Mouse (Mus musculus): Measurements from ENCODE around the gene Rab3c. TPM values are rescaled to one million over a fixed set of nuclear protein-coding genes. Genes with fewer than 3 reads are reported as not detected.

Rab3c gene
- total and polyA plus RNA-seq, 3 experiments, result 0.16 to 0.20 TPM; not detected in 1

GRCm38 (mm10) chr13:110122825-110123224, 158.0 kb downstream of the Rab3c start:
- no peak overlapping the region for H3K27ac ChIP-seq
- H3K9ac ChIP-seq (ENCODE audit: low read depth, low read length), result no peak overlapping the region
- no peaks in the 10 kb centered on the region for H3K36me3 ChIP-seq (ENCODE audit: control insufficient read depth, insufficient read depth, low read length)
- no peak overlapping the region for H3K4me3 ChIP-seq
- no peak for DNase-seq
- H3K79me2 ChIP-seq (replicated peaks; ENCODE audit: control insufficient read depth, insufficient read depth, low read length), result no peaks in the 10 kb centered on the region
- H3K4me1 ChIP-seq (ENCODE audit: control insufficient read depth, insufficient read depth, low read length), result no peaks in the 10 kb centered on the region
- no peak for TF ChIP-seq EP300 (IDR thresholded peaks at IDR 0.05; ENCODE audit: insufficient read depth, low read depth, low read length)
- no peak for TF ChIP-seq POLR2A (IDR thresholded peaks at IDR 0.05; ENCODE audit: insufficient read depth, low read depth, low read length)
- no peak for TF ChIP-seq CTCF (IDR thresholded peaks at IDR 0.05)
- H3K27me3 ChIP-seq (ENCODE audit: control insufficient read depth, insufficient read depth, low read length), result no peaks in the 10 kb centered on the region
- WGBS, result 68% methylated on average over 4 of the region's 4 CpGs
- intact Hi-C loops (cut with DNase I), result no loop called here

- no peaks in the 10 kb centered on the region for H3K27me3 ChIP-seq (ENCODE audit: control insufficient read depth, insufficient read depth, low read length)
- no peak overlapping the region for H3K27ac ChIP-seq
- H3K4me1 ChIP-seq (ENCODE audit: control insufficient read depth, insufficient read depth, low read length), result no peaks in the 10 kb centered on the region
- H3K79me2 ChIP-seq (replicated peaks; ENCODE audit: control insufficient read depth, insufficient read depth, low read length), result no peaks in the 10 kb centered on the region
- intact Hi-C loops (cut with DNase I), result no loop called here
- WGBS, result 79% methylated on average over 5 of the region's 5 CpGs
- TF ChIP-seq EP300 (IDR thresholded peaks at IDR 0.05; ENCODE audit: insufficient read depth, low read depth, low read length), result no peak
- TF ChIP-seq CTCF (IDR thresholded peaks at IDR 0.05), result no peak
- no peak for TF ChIP-seq POLR2A (IDR thresholded peaks at IDR 0.05; ENCODE audit: insufficient read depth, low read depth, low read length)
- H3K36me3 ChIP-seq (ENCODE audit: control insufficient read depth, insufficient read depth, low read length), result no peaks in the 10 kb centered on the region
- no peak for DNase-seq
- H3K4me3 ChIP-seq, result no peak overlapping the region
- H3K9ac ChIP-seq (ENCODE audit: low read depth, low read length), result no peak overlapping the region
Observed at GRCm38 (mm10) chr13:110116892-110117291, 163.9 kb downstream of the Rab3c start.

GRCm38 (mm10) chr13:110116316-110116715, 164.5 kb downstream of the Rab3c start:
- Histone ChIP-seq H3K27ac (no peak overlapping the region), H3K79me2 (replicated peaks; ENCODE audit: control insufficient read depth, insufficient read depth, low read length) (no peaks in the 10 kb centered on the region), H3K4me3 (no peak overlapping the region), H3K36me3 (ENCODE audit: control insufficient read depth, insufficient read depth, low read length) (no peaks in the 10 kb centered on the region), H3K4me1 (ENCODE audit: control insufficient read depth, insufficient read depth, low read length) (no peaks in the 10 kb centered on the region), H3K27me3 (ENCODE audit: control insufficient read depth, insufficient read depth, low read length) (no peaks in the 10 kb centered on the region), H3K9ac (ENCODE audit: low read depth, low read length) (no peak overlapping the region)
- DNase-seq, result no peak
- TF ChIP-seq POLR2A (IDR thresholded peaks at IDR 0.05; ENCODE audit: insufficient read depth, low read depth, low read length) (no peak), EP300 (IDR thresholded peaks at IDR 0.05; ENCODE audit: insufficient read depth, low read depth, low read length) (no peak), CTCF (IDR thresholded peaks at IDR 0.05) (no peak)
- intact Hi-C loops (cut with DNase I), result no loop called here
- 71% methylated on average over 3 of the region's 3 CpGs for WGBS

DNA sequence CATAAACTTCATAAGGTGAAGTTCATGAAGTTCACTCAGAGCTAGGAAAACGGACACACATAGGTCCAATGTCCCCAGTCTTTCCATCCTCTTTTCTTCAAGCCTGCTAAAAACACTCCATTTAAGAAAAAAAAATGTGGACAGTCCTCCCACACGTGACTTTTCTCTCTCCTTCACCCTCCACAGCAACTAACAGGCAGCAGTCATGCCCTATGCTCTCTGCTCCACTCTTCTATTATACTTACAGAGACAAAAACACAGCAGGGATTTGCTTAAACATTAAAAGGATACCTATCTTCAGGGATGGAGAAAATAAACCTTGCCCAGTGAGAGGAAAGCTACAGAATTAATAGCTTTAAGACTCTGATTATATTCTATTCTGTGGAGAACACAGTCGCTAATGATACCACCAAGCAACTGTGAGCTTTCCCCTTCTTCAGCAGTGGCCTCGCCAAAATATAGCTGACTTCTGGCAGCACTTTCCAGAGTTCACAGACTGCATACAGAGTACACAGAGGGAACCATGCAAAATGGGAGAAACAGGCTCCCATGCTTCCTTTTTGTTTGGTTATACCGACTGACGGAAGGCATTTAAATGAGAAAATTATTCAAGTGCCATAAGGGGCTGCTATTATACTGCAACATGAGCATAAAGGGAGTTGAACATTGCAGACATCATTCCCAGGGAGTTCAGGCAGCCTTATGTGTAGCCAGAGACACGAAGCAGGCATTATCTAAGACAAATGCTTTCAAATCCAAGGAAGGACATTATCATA, 165.7 kb downstream of the Rab3c start:
- DNase-seq, result no peak

GRCm38 (mm10) chr13:110113711-110114110, 167.1 kb downstream of the Rab3c start:
- 84% methylated on average over 6 of the region's 6 CpGs for WGBS
- no peaks in the 10 kb centered on the region for H3K36me3 ChIP-seq (ENCODE audit: control insufficient read depth, insufficient read depth, low read length)
- TF ChIP-seq CTCF (IDR thresholded peaks at IDR 0.05), result no peak
- no peak for TF ChIP-seq POLR2A (IDR thresholded peaks at IDR 0.05; ENCODE audit: insufficient read depth, low read depth, low read length)
- TF ChIP-seq EP300 (IDR thresholded peaks at IDR 0.05; ENCODE audit: insufficient read depth, low read depth, low read length), result no peak
- no peak overlapping the region for H3K27ac ChIP-seq
- H3K79me2 ChIP-seq (replicated peaks; ENCODE audit: control insufficient read depth, insufficient read depth, low read length), result no peaks in the 10 kb centered on the region
- H3K9ac ChIP-seq (ENCODE audit: low read depth, low read length), result no peak overlapping the region
- no peaks in the 10 kb centered on the region for H3K27me3 ChIP-seq (ENCODE audit: control insufficient read depth, insufficient read depth, low read length)
- H3K4me3 ChIP-seq, result no peak overlapping the region
- no peaks in the 10 kb centered on the region for H3K4me1 ChIP-seq (ENCODE audit: control insufficient read depth, insufficient read depth, low read length)
- intact Hi-C loops (cut with DNase I), result no loop called here
- no peak for DNase-seq

More for the DNA sequence above, 165.7 kb downstream of the Rab3c start:
- 65% methylated on average over 7 of the region's 7 CpGs for whole genome bisulfite sequencing
- intact Hi-C loops (cut with DNase I), result no loop called here
- H3K27me3 ChIP-seq (ENCODE audit: control insufficient read depth, insufficient read depth, low read length), result no peaks in the 10 kb centered on the region
- H3K27ac ChIP-seq, result no peak overlapping the region
- H3K4me3 ChIP-seq, result no peak overlapping the region
- no peak overlapping the region for H3K9ac ChIP-seq (ENCODE audit: low read depth, low read length)
- H3K79me2 ChIP-seq (replicated peaks; ENCODE audit: control insufficient read depth, insufficient read depth, low read length), result no peaks in the 10 kb centered on the region
- no peak for TF ChIP-seq EP300 (IDR thresholded peaks at IDR 0.05; ENCODE audit: insufficient read depth, low read depth, low read length)
- TF ChIP-seq CTCF (IDR thresholded peaks at IDR 0.05), result no peak
- no peak for TF ChIP-seq POLR2A (IDR thresholded peaks at IDR 0.05; ENCODE audit: insufficient read depth, low read depth, low read length)
- H3K4me1 ChIP-seq (ENCODE audit: control insufficient read depth, insufficient read depth, low read length), result no peaks in the 10 kb centered on the region
- H3K36me3 ChIP-seq (ENCODE audit: control insufficient read depth, insufficient read depth, low read length), result no peaks in the 10 kb centered on the region

GRCm38 (mm10) chr13:110097424-110098050, 183.3 kb downstream of the Rab3c start:
- Histone ChIP-seq H3K27me3 (ENCODE audit: control insufficient read depth, insufficient read depth, low read length) (no peaks in the 10 kb centered on the region), H3K9ac (ENCODE audit: low read depth, low read length) (no peak overlapping the region), H3K4me1 (ENCODE audit: control insufficient read depth, insufficient read depth, low read length) (no peaks in the 10 kb centered on the region), H3K36me3 (ENCODE audit: control insufficient read depth, insufficient read depth, low read length) (no peaks in the 10 kb centered on the region), H3K27ac (no peak overlapping the region), H3K4me3 (no peak overlapping the region), H3K79me2 (replicated peaks; ENCODE audit: control insufficient read depth, insufficient read depth, low read length) (no peaks in the 10 kb centered on the region)
- TF ChIP-seq EP300 (IDR thresholded peaks at IDR 0.05; ENCODE audit: insufficient read depth, low read depth, low read length) (no peak), CTCF (IDR thresholded peaks at IDR 0.05) (no peak), POLR2A (IDR thresholded peaks at IDR 0.05; ENCODE audit: insufficient read depth, low read depth, low read length) (no peak)
- WGBS, result 54% methylated on average over 6 of the region's 6 CpGs
- DNase-seq, result no peak
- intact Hi-C loops (cut with DNase I), result no loop called here

All from heart, adult 2 months (tissue).